Mouse (Mus musculus): ENCODE data around the gene Zap70. TPM values are rescaled to one million over a fixed set of nuclear protein-coding genes. Genes with fewer than 3 reads are reported as not detected.

The Zap70 gene
- polyA plus RNA-seq (2015; fragmentation: Nextera tagmentation; extraction: Ambion mirVana) = 1.5 TPM in 2 replicates

DNA sequence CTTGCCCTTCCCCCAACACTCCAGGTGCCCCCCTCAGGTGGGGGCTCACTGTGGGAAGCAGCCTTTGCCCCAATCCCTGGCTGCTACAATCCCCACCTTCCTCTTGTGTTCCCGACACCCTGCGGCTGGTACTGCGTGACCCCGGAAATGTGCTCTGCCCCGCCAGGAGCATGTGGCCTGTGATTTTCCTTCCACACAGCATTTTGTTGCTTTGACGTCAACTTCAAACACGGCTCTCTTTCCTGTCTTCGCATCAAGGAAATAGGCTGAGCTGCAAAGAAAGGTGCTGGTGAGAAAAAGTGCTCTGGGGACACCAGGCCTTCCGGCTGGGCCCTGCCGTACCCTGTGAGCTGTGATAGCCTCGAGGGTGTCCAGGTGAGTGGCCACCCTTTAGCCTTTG is at the start of gene Zap70:
TSS of gene Zap70 (plus strand) at position 231 of the 400 bp plus-strand sequence.

DNA sequence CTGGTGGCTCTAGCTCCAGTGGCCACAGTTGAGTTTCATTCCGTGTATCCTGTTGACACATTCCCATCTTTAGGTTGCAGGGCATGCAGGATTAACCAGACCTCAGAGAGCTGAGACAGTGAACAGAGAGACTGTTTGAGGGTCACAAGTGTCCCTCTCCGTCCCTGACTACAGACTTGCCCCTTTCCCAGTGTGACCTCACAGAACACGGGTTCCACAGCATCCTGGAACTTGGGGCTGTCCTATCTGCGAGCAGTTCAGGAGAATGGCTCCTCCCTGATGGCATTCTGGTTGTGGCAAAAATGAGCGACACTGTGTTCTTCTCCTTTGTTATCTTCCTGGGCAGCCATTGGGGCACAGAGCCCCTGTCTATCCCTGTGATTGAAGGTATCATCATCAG is 47.3 kb upstream of the Zap70 start, which contains the start of gene Actr1b:
TSS of gene Actr1b (minus strand) at position 112 of the 400 bp plus-strand sequence.

Other genes starting within 250 kb of the Zap70 start
- 5.5 and 6.0 TPM in 2 replicates for gene Cnnm3, start 249.9 kb upstream of the Zap70 start, polyA plus RNA-seq (2015; fragmentation: Nextera tagmentation; extraction: Ambion mirVana)
- gene Ankrd23, start 224.9 kb upstream of the Zap70 start, polyA plus RNA-seq (2015; fragmentation: Nextera tagmentation; extraction: Ambion mirVana) = 12.1 and 12.8 TPM in 2 replicates
- 1.0 TPM in 1 of 2 replicates, not detected in the other for gene Gm42417, start 222.4 kb upstream of the Zap70 start, polyA plus RNA-seq (2015; fragmentation: Nextera tagmentation; extraction: Ambion mirVana)
- gene Ankrd39, start 214.4 kb upstream of the Zap70 start, polyA plus RNA-seq (2015; fragmentation: Nextera tagmentation; extraction: Ambion mirVana) = 37.0 and 39.4 TPM in 2 replicates
- gene Sema4c, start 203.4 kb upstream of the Zap70 start, polyA plus RNA-seq (2015; fragmentation: Nextera tagmentation; extraction: Ambion mirVana) = 13.3 and 15.0 TPM in 2 replicates
- gene Fam178b, start 78.6 kb upstream of the Zap70 start, polyA plus RNA-seq (2015; fragmentation: Nextera tagmentation; extraction: Ambion mirVana) = 0.37 and 0.61 TPM in 2 replicates
- gene Cox5b, start 70.3 kb upstream of the Zap70 start, polyA plus RNA-seq (2015; fragmentation: Nextera tagmentation; extraction: Ambion mirVana) = 1,119 and 1,157 TPM in 2 replicates
- 0.48 and 1.4 TPM in 2 replicates for gene 4933424G06Rik, start 51.6 kb upstream of the Zap70 start, polyA plus RNA-seq (2015; fragmentation: Nextera tagmentation; extraction: Ambion mirVana)
- gene Actr1b, start 47.4 kb upstream of the Zap70 start, polyA plus RNA-seq (2015; fragmentation: Nextera tagmentation; extraction: Ambion mirVana) = 107 and 117 TPM in 2 replicates
- gene Tmem131, start 181.9 kb downstream of the Zap70 start, polyA plus RNA-seq (2015; fragmentation: Nextera tagmentation; extraction: Ambion mirVana) = 9.6 and 9.7 TPM in 2 replicates

All from neural tube, postnatal 0 days (tissue).